Mouse (Mus musculus) liver, embryonic 14.5 days (tissue): ENCODE data around the gene Pnlip. TPM values are rescaled to one million over a fixed set of nuclear protein-coding genes. Genes with fewer than 3 reads are reported as not detected.

ENCODE experiments used
- ATAC-seq: fragments of 200-750 bp; cut with Nextera tagmentation; 2 replicates; pipeline ENCODE4 v1.8.0; 2017; ENCODE audit warnings: moderate number of reproducible peaks, mild to moderate bottlenecking, moderate library complexity; ENCODE audit not compliant: insufficient read depth
- DNase-seq, 3 experiments: peaks; one replicate each; pipeline ENCODE4 v3.0.0-alpha.2; 2012 to 2013; ENCODE audit warnings: low read depth in 3 of 3, low spot score in 3 of 3
- H3K27ac ChIP-seq: fragments of 300-500 bp; sonication (generic); 2 replicates; pipeline ENCODE4 v1.5.1; 2014; ENCODE audit warnings: moderate library complexity, mild to moderate bottlenecking, control low read depth, inconsistent platforms
- H3K27me3 ChIP-seq: fragments of 300-500 bp; sonication (generic); 2 replicates; pipeline ENCODE4 v1.6.1; 2014; ENCODE audit warnings: mild to moderate bottlenecking, low read length, moderate library complexity; ENCODE audit not compliant: control insufficient read depth, insufficient read depth
- H3K36me3 ChIP-seq: fragments of 300-500 bp; sonication (generic); replicated peaks from 2 replicates; pipeline ENCODE4 v1.6.1; 2014; ENCODE audit warnings: low read depth; ENCODE audit not compliant: control insufficient read depth, insufficient read depth
- H3K4me1 ChIP-seq, 2 experiments: fragments of 200-500 bp in 1 of 2; fragments of 300-500 bp in 1 of 2; sonication (generic) in 1 of 2; replicated peaks; 2 replicates each; pipeline ENCODE4 v1.6.1; 2012 to 2014; ENCODE audit warnings: antibody characterized with exemption in 1 of 2, inconsistent platforms in 1 of 2, low read length in 1 of 2; ENCODE audit not compliant: control insufficient read depth in 2 of 2, insufficient read depth in 2 of 2
- H3K4me2 ChIP-seq: fragments of 300-500 bp; sonication (generic); 2 replicates; pipeline ENCODE4 v1.6.1; 2014; ENCODE audit warnings: low read depth, mild to moderate bottlenecking, control low read depth, moderate library complexity
- H3K4me3 ChIP-seq, 2 experiments: fragments of 200-500 bp in 1 of 2; fragments of 300-500 bp in 1 of 2; sonication (generic) in 1 of 2; 2 replicates each; pipeline ENCODE4 v1.5.1; 2012 to 2014; ENCODE audit warnings: low read depth in 2 of 2, low read length in 2 of 2, mild to moderate bottlenecking in 2 of 2, control low read depth in 1 of 2, inconsistent platforms in 1 of 2, moderate library complexity in 1 of 2; ENCODE audit not compliant: insufficient read depth in 1 of 2
- H3K9ac ChIP-seq: fragments of 300-500 bp; sonication (generic); replicated peaks from 2 replicates; pipeline ENCODE4 v1.6.1; 2014; ENCODE audit warnings: mild to moderate bottlenecking, control low read depth, moderate library complexity
- H3K9me3 ChIP-seq: fragments of 300-500 bp; sonication (generic); 2 replicates; pipeline ENCODE4 v1.6.1; 2016; ENCODE audit warnings: low read length, mixed read lengths; ENCODE audit not compliant: control insufficient read depth
- CTCF ChIP-seq: IDR thresholded peaks from 2 replicates; pipeline ENCODE4 v1.5.1; 2016; ENCODE audit warnings: antibody characterized with exemption, low read depth, control low read depth
- EP300 ChIP-seq: IDR thresholded peaks from 2 replicates; pipeline ENCODE4 v1.6.1; 2016; ENCODE audit warnings: antibody characterized with exemption, low read depth
- whole genome bisulfite sequencing: fragments of 180-500 bp; shearing (Covaris S2); extraction: QIAGEN DNeasy Blood & Tissue Kit; methylation state at CpG from one replicate; pipeline ENCODE4 v1.1.7; 2014; ENCODE audit not compliant: insufficient replicate concordance; 5-methylcytosine and 5-hydroxymethylcytosine counted together
- polyA plus RNA-seq, 2 experiments: library from polyadenylated mRNA; depleted of rRNA in 1 of 2; stranded (reverse) in 1 of 2; unstranded in 1 of 2; fragments of >200 nt; fragmentation: Nextera tagmentation in 1 of 2; extraction: Ambion mirVana in 1 of 2; gene quantifications; 2 replicates each; pipeline versions ENCODE4 v1.2.1 to v1.2.3; 2012 to 2014

Pnlip gene
- polyA plus RNA-seq, 2 experiments = not detected

DNA sequence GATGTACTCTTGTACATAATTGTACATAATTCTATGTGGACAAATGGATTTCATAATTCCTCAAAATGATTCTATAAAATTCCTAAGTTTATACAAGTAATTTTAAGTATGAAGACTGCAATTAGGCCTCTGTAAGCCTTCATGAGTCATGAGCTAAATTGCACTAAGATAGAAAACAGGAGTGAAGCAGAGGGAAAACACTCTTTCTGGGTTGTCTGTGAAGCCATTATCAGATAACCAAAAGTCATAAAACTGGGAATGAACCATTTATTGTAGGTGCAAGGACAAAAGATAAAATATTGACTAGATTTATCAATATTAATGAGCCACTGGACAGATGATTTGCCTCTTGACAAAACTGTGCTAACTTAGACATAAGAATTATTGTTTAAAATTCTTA lies 68.1 kb downstream of the Pnlip start:
- Histone ChIP-seq H3K4me2 (no peak overlapping the region), H3K9me3 (no peaks in the 10 kb centered on the region), H3K27me3 (no peaks in the 10 kb centered on the region), H3K4me1 (peaks cover 0 to 2% of the 10 kb centered on the region in 2 experiments; a peak in 1 of 4 replicates), H3K4me3 (no peak overlapping the region), H3K27ac (no peak overlapping the region), H3K36me3 (no peaks in the 10 kb centered on the region), H3K9ac (no peak overlapping the region)
- ATAC-seq (no peak), DNase-seq (no peak)
- TF ChIP-seq EP300 = no peak
- no peak for TF ChIP-seq CTCF

DNA sequence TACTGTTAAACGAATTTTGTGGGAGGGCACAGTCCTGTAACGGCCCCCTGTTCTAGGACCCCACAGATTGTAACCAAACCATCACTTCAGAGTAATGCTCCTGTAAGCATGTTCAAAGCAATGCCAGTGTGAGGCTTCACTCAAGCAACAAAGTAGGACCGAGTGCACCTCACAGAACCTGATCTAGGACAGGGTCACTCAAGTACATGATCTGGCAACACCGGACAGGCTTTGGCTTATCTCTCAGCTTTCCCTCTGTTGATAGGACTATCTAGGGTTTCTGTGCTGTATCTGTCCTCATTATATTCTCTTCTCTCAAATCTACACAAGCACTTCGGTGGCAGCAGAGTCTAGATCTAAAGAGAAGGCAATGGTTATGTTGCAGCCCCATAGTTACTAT lies 74.3 kb downstream of the Pnlip start:
- Histone ChIP-seq H3K4me3 (no peak overlapping the region), H3K27me3 (no peaks in the 10 kb centered on the region), H3K4me1 (peaks cover 0 to 10% of the 10 kb centered on the region in 2 experiments; a peak in 1 of 4 replicates), H3K36me3 (no peaks in the 10 kb centered on the region), H3K4me2 (no peak overlapping the region), H3K9me3 (no peaks in the 10 kb centered on the region), H3K9ac (no peak overlapping the region), H3K27ac (no peak overlapping the region)
- WGBS = 48% methylated on average over 5 of the region's 5 CpGs
- DNase-seq (no peak), ATAC-seq (no peak)
- no peak for TF ChIP-seq CTCF
- TF ChIP-seq EP300 = no peak

GRCm38 (mm10) chr19:58727756-58728155 lies 75.5 kb downstream of the Pnlip start:
- ATAC-seq (no peak), DNase-seq (no peak)
- Histone ChIP-seq H3K9ac (no peak overlapping the region), H3K36me3 (no peaks in the 10 kb centered on the region), H3K4me2 (no peak overlapping the region), H3K9me3 (no peaks in the 10 kb centered on the region), H3K4me3 (no peak overlapping the region), H3K4me1 (peaks cover 0 to 10% of the 10 kb centered on the region in 2 experiments; a peak in 1 of 4 replicates), H3K27me3 (no peaks in the 10 kb centered on the region), H3K27ac (no peak overlapping the region)
- WGBS = 51% methylated on average over 5 of the region's 5 CpGs
- no peak for TF ChIP-seq CTCF
- no peak for TF ChIP-seq EP300

DNA sequence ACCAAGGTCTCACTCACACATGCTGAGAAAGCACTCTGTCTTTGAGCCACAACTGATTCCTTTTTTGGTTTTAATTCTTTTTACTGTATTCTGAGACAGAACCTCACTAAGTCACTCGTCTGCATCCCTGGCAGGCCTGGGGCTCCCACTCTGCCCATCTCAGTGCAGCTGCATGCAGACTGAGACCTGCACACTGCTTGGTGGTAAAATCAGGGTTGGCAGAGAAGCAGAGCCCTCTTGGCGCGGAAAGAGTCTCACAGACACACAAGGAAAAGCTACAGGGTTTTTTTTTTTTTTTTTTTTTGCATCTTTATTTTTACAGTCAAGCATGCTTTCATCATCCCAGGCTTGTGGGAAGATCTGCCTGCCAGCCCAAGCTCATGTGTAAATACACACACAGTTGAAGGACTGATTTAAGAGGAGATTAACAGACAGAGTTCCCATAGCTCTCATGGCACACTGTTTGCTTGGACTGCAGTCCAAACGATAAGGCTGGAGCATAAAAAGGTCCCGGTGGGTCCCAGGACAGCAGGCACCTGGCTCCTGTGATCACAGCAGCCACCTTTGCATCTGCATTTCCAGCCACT lies 76.2 kb downstream of the Pnlip start, which contains the start of gene Pnliprp1:
Gene Pnliprp1 (plus strand): TSS at position 443 of the 587 bp plus-strand sequence.
- no peak within 1 kb of the TSS for H3K4me2 ChIP-seq
- 50% methylated on average over 5 of the region's 5 CpGs for WGBS
- TF ChIP-seq EP300 (no peak), CTCF (no peak)
- H3K9me3 ChIP-seq = no peaks in the 10 kb centered on the region
- no peak within 1 kb of the TSS for H3K4me3 ChIP-seq
- H3K27me3 ChIP-seq = no peaks in the 10 kb centered on the region
- H3K27ac ChIP-seq = no peak within 1 kb of the TSS
- DNase-seq = no peak
- ATAC-seq = peak; percentile 48; the same call in 1 of the 2 replicates
- no peak within 1 kb of the TSS for H3K9ac ChIP-seq
- H3K36me3 ChIP-seq = no peaks in the 10 kb centered on the region
- H3K4me1 ChIP-seq = peaks cover 0 to 10% of the 10 kb centered on the region in 2 experiments; a peak in 1 of 4 replicates

Other genes with a start within 250 kb of the Pnlip start
- gene Gfra1, start 196.6 kb upstream of the Pnlip start, polyA plus RNA-seq (2012; rRNA removed) = 2.7 and 2.9 TPM in 2 replicates
- 3.8 and 4.6 TPM in 2 replicates for gene Gfra1, start 196.6 kb upstream of the Pnlip start, polyA plus RNA-seq (2014; fragmentation: Nextera tagmentation; extraction: Ambion mirVana)
- not detected in 2 replicates for gene Ccdc172, start 140.5 kb upstream of the Pnlip start, polyA plus RNA-seq (2012; rRNA removed)
- gene Ccdc172, start 140.5 kb upstream of the Pnlip start, polyA plus RNA-seq (2014; fragmentation: Nextera tagmentation; extraction: Ambion mirVana) = not detected in 2 replicates
- 23.0 and 29.2 TPM in 2 replicates for gene Pnliprp1, start 76.4 kb downstream of the Pnlip start, polyA plus RNA-seq (2012; rRNA removed)
- gene Pnliprp1, start 76.4 kb downstream of the Pnlip start, polyA plus RNA-seq (2014; fragmentation: Nextera tagmentation; extraction: Ambion mirVana) = 32.2 and 41.4 TPM in 2 replicates
- 2.0 and 2.2 TPM in 2 replicates for gene Pnliprp2, start 107.2 kb downstream of the Pnlip start, polyA plus RNA-seq (2012; rRNA removed)
- 4.4 TPM in 2 replicates for gene Pnliprp2, start 107.2 kb downstream of the Pnlip start, polyA plus RNA-seq (2014; fragmentation: Nextera tagmentation; extraction: Ambion mirVana)
- not detected in 2 replicates for gene 1700019N19Rik, start 142.0 kb downstream of the Pnlip start, polyA plus RNA-seq (2012; rRNA removed)
- not detected in 2 replicates for gene 1700019N19Rik, start 142.0 kb downstream of the Pnlip start, polyA plus RNA-seq (2014; fragmentation: Nextera tagmentation; extraction: Ambion mirVana)